Mouse (Mus musculus) forebrain, embryonic 11.5 days (tissue): Measurements from ENCODE around the gene Six5. TPM values are rescaled to one million over a fixed set of nuclear protein-coding genes. Genes with fewer than 3 reads are reported as not detected.
"Not testable (repeated sequence)": the region's sequence is repeated elsewhere in the genome, so short reads cannot be mapped to it uniquely, and the experiment has no call there.

Source experiments
- ATAC-seq: fragments of 200-750 bp; cut with Nextera tagmentation; replicated peaks from 2 replicates; pipeline ENCODE4 v1.8.0; 2017; ENCODE audit warnings: moderate TSS enrichment; ENCODE audit not compliant: low FRiP score
- DNase-seq: peaks from one replicate; pipeline ENCODE4 v3.0.0-alpha.2; 2017; ENCODE audit warnings: low spot score
- H3K27ac ChIP-seq: fragments of 300-500 bp; sonication (generic); 2 replicates; pipeline ENCODE4 v1.5.1; 2014; ENCODE audit warnings: low read depth, low read length
- H3K27me3 ChIP-seq: fragments of 300-500 bp; sonication (generic); 2 replicates; pipeline ENCODE4 v1.6.1; 2014; ENCODE audit warnings: mild to moderate bottlenecking, low read length, mixed read lengths; ENCODE audit not compliant: control insufficient read depth, insufficient read depth
- H3K36me3 ChIP-seq: fragments of 300-500 bp; sonication (generic); 2 replicates; pipeline ENCODE4 v1.6.1; 2014; ENCODE audit warnings: mild to moderate bottlenecking, low read length, moderate library complexity, mixed read lengths; ENCODE audit not compliant: control insufficient read depth, insufficient read depth
- H3K4me1 ChIP-seq: fragments of 300-500 bp; sonication (generic); replicated peaks from 2 replicates; pipeline ENCODE4 v1.6.1; 2014; ENCODE audit warnings: low read length, mixed read lengths; ENCODE audit not compliant: control insufficient read depth, insufficient read depth
- H3K4me2 ChIP-seq: fragments of 300-500 bp; sonication (generic); 2 replicates; pipeline ENCODE4 v1.6.1; 2014; ENCODE audit warnings: low read depth, mild to moderate bottlenecking, low read length, moderate library complexity, mixed read lengths; ENCODE audit not compliant: severe bottlenecking
- H3K4me3 ChIP-seq: fragments of 300-500 bp; sonication (generic); 2 replicates; pipeline ENCODE4 v1.5.1; 2014; ENCODE audit warnings: low read depth, low read length
- H3K9ac ChIP-seq: fragments of 300-500 bp; sonication (generic); 2 replicates; pipeline ENCODE4 v1.6.1; 2014; ENCODE audit warnings: low read length
- H3K9me3 ChIP-seq: fragments of 300-500 bp; sonication (generic); 2 replicates; pipeline ENCODE4 v1.6.1; 2016; ENCODE audit warnings: low read length, mixed read lengths; ENCODE audit not compliant: control insufficient read depth
- WGBS: fragments of 180-500 bp; shearing (Covaris S2); extraction: QIAGEN DNeasy Blood & Tissue Kit; methylation state at CpG from one replicate; pipeline ENCODE4 v1.1.7; 2014; 5-methylcytosine and 5-hydroxymethylcytosine counted together
- polyA plus RNA-seq: library from polyadenylated mRNA; unstranded; fragments of >200 nt; fragmentation: Nextera tagmentation; extraction: Ambion mirVana; gene quantifications from 2 replicates; pipeline ENCODE4 v1.2.1, GENCODE M21; 2014

Gene Six5
- polyA plus RNA-seq, 1 experiment from 2014 or later, result 9.9 TPM

DNA sequence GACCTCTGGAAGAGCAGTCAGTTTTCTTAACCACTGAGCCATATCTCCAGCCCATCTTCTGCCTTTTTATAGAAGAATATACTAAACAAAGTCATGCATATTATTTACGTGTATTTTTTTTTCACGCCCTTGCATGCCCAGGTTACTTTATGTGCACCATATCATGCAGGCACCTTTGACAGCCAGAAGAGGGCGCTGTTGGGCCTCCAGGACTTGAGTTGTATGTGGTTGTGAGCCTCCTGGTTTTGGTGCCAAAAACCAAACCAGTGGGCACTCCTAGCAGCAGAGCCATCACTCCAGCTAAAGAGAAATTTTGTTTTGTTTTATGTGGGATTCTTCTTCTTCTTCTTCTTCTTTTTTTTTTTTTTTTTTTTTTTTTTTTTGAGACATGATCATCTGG, 24.9 kb upstream of the Six5 start:
- no peak overlapping the region for H3K4me3 ChIP-seq
- H3K36me3 ChIP-seq, result no peaks in the 10 kb centered on the region

DNA sequence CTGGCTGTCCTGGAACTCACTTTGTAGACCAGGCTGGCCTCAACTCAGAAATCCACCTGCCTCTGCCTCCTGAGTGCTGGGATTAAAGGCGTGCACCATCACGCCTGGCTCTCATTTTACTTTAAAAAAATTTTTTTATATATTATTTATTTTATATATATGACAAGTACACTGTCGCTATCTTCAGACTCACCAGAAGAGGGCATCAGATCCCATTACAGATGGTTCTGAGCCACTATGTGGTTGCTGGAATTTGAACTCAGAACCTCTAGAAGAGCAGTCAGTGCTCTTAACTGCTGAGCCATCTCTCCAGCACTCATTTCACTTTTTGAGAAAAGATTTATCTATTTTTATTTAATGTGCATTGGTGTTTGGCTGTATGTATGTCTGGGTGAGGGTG, 23.4 kb upstream of the Six5 start:
- ATAC-seq, H3K9me3 ChIP-seq, H3K4me3 ChIP-seq, H3K4me2 ChIP-seq, H3K9ac ChIP-seq, H3K36me3 ChIP-seq, H3K4me1 ChIP-seq, H3K27me3 ChIP-seq, H3K27ac ChIP-seq, DNase-seq: not testable (repeated sequence)
- 62% methylated on average over 3 of the region's 3 CpGs for WGBS

More for the DNA sequence above, 24.9 kb upstream of the Six5 start:
- ATAC-seq, result no peak
- H3K4me1 ChIP-seq, result no peaks in the 10 kb centered on the region
- peak; percentile 58 for DNase-seq
- peaks cover 20% of the 10 kb centered on the region for H3K27me3 ChIP-seq
- H3K4me2 ChIP-seq, result no peak overlapping the region
- H3K27ac ChIP-seq, result no peak overlapping the region
- 52% methylated on average over 3 of the region's 3 CpGs for WGBS
- H3K9ac ChIP-seq, result no peak overlapping the region
- H3K9me3 ChIP-seq, result no peaks in the 10 kb centered on the region

DNA sequence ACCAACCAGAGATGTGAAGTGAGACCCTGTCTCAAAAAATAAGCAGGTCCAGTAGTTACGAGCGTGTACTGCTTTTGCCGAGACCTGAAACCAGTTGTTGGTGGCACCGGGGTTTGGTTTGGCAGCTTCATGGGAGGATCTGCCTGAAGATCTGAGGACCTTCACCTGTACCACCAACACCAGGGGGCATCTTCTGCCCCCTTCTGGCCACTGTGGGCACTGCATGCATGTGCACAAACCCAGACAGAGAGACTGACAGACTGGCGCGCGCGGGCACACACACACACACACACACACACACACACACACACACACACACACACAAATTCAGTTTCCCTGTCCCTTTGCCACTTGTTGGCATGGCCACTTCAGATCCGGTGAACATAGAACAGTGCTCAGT, 20.9 kb upstream of the Six5 start:
- H3K4me2 ChIP-seq, result no peak overlapping the region
- H3K4me3 ChIP-seq, result no peak overlapping the region
- no peak overlapping the region for H3K9ac ChIP-seq
- peaks cover 7% of the 10 kb centered on the region; the same call in 1 of the 2 replicates for H3K36me3 ChIP-seq
- no peak overlapping the region for H3K27ac ChIP-seq
- DNase-seq, result peak; percentile 74
- H3K27me3 ChIP-seq, result no peaks in the 10 kb centered on the region
- no peaks in the 10 kb centered on the region for H3K9me3 ChIP-seq
- H3K4me1 ChIP-seq, result peaks cover 10% of the 10 kb centered on the region; the same call in 1 of the 2 replicates
- no peak for ATAC-seq
- 79% methylated on average over 9 of the region's 9 CpGs for WGBS

DNA sequence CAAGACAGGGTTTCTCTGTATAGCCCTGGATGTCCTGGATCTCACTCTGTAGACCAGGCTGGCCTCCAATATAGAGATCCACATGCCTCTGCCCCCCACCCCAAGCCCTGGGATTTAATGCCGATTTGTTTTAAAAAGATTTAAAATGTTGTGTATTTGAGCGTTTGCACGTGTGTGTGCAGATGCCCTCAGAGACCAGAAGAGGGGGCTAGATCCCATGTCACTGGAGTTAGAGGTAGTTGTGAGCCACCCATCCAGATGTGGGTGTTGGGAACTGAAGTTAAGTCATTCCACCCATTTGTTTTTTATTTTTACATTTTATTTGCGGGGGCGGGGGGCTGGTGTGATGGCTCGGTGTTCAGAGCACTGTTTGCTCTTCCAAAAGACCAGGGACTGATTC, 19.9 kb upstream of the Six5 start:
- Histone ChIP-seq H3K9me3 (no peaks in the 10 kb centered on the region), H3K4me1 (peaks cover 10% of the 10 kb centered on the region; the same call in 1 of the 2 replicates), H3K4me3 (no peak overlapping the region), H3K4me2 (no peak overlapping the region), H3K36me3 (peaks cover 7% of the 10 kb centered on the region; the same call in 1 of the 2 replicates), H3K27ac (no peak overlapping the region), H3K27me3 (no peaks in the 10 kb centered on the region), H3K9ac (no peak overlapping the region)
- DNase-seq (peak; percentile 35), ATAC-seq (no peak)
- 94% methylated on average over 6 of the region's 6 CpGs for WGBS

DNA sequence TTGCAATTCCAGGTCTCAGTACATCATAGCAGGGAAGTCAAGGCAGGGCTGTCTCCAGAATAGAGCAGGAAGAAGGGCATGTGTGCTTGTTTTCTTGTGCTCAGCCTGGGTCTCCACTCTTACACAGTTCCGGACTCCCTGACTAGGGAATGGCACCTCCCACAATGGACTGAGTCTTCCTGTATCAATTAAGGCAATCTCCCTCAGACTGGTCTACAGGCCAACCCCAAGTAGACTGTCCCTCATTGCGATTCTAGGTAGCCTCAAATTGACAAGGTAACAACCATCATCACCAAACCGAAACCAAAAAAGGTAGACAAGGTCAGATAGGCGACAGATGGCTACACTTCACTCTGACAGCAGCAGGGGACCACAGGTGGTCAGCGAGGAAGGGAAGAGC, 19.2 kb upstream of the Six5 start:
- 56% methylated on average over 5 of the region's 5 CpGs for WGBS
- Histone ChIP-seq H3K9me3 (no peaks in the 10 kb centered on the region), H3K4me2 (peak overlapping the region; percentile 97), H3K4me1 (peaks cover 10% of the 10 kb centered on the region; the same call in 1 of the 2 replicates), H3K4me3 (peak overlapping the region; percentile 100), H3K27me3 (no peaks in the 10 kb centered on the region), H3K9ac (no peak overlapping the region), H3K27ac (no peak overlapping the region), H3K36me3 (peaks cover 11% of the 10 kb centered on the region; the same call in 1 of the 2 replicates)
- peak; percentile 50 for DNase-seq
- no peak for ATAC-seq

DNA sequence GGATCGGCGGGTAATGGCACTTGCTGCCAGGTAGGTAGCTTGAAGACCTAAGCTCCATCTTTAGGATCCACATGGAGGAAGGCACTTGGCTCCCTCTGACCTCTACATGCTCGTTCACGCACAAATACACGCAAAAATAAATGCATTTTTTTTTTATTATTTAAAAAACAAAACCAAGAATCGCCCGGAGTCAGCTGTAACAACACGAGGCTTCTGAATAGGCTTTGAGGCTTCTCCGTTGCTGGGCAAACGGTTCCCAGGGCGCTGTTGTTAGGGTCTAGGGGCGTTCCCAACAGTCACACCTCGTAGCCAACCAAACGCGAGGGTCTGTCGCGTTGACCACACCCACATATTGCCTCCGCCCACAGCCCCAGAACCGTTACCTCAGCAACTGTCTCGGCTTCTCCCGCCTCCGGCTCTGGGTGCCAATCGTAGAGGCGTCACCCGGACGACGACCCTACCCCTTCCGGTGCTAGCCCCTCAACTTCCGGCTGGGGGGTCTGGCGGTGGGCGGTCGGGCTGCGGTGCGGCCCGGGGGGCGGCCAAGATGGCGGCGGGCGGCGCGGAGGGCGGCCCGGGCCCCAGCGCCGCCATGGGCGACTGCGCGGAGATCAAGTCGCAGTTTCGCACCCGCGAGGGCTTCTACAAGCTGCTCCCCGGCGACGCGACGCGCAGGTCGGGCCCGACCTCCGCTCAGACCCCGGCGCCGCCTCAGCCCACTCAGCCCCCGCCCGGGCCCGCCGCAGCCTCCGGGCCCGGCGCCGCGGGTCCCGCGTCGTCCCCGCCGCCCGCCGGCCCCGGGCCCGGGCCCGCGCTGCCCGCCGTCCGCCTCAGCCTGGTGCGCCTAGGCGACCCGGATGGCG, 18.4 kb upstream of the Six5 start, which contains the start of gene Dmwd:
Gene Dmwd (plus strand): TSS at position 505 of the 863 bp plus-strand sequence.
- Histone ChIP-seq H3K9ac (peak within 1 kb of the TSS; percentile 99), H3K9me3 (no peaks in the 10 kb centered on the region), H3K4me1 (peaks cover 10% of the 10 kb centered on the region; the same call in 1 of the 2 replicates), H3K27me3 (no peaks in the 10 kb centered on the region), H3K4me2 (peak within 1 kb of the TSS; percentile 97), H3K4me3 (peak within 1 kb of the TSS; percentile 100), H3K36me3 (peaks cover 17% of the 10 kb centered on the region), H3K27ac (peak within 1 kb of the TSS; percentile 57)
- DNase-seq, result peak; percentile 99
- peak; percentile 99 for ATAC-seq
- 1% methylated on average over 77 of the region's 91 CpGs for WGBS

DNA sequence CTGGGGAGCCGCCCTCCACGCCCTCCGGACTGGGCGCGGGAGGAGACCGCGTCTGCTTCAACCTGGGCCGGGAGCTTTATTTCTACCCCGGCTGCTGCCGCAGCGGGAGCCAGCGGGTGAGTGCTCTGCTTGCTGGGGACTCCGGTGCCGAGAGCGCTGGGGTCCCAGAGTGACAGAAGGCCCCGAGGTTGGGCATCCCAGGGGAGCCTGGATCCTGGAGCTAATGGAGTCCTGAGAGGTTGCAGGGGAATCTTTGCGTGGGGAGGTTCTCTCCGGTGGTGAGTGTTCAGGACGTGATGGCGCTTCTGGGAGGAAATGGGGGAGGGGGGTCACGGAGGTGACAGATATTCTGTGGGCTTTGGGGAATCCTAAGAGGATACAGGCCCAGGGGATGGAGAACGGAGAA, 17.8 kb upstream of the Six5 start:
- H3K9me3 ChIP-seq, result no peaks in the 10 kb centered on the region
- H3K4me2 ChIP-seq, result peak overlapping the region; percentile 97
- H3K9ac ChIP-seq, result peak overlapping the region; percentile 99
- under 1% methylated on average over 22 of the region's 22 CpGs for WGBS
- peak overlapping the region; percentile 100 for H3K4me3 ChIP-seq
- H3K27me3 ChIP-seq, result no peaks in the 10 kb centered on the region
- H3K36me3 ChIP-seq, result peaks cover 17% of the 10 kb centered on the region
- peaks cover 10% of the 10 kb centered on the region; the same call in 1 of the 2 replicates for H3K4me1 ChIP-seq
- peak overlapping the region; percentile 57 for H3K27ac ChIP-seq
- DNase-seq (peak; percentile 59), ATAC-seq (no peak)

DNA sequence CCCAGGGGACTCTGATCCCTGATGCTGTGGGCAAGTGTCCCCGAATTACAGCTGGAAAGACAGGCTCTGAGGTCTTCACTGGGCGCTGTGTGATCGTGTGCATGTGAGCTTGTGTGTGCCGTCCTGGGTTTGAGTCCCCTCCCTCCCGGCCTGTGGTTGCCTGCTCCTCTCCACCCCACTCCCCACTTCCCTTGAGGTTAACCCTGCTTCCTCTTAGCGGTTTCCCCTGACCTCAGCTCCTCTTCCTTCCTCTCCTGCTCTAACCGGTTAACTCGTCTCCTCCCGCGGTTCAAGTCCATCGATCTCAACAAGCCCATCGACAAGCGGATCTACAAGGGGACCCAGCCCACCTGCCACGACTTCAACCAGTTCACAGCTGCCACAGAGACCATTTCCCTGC, 16.6 kb upstream of the Six5 start:
- H3K9ac ChIP-seq, result peak overlapping the region; percentile 99
- H3K36me3 ChIP-seq, result peaks cover 19% of the 10 kb centered on the region
- H3K9me3 ChIP-seq, result no peaks in the 10 kb centered on the region
- H3K4me1 ChIP-seq, result peaks cover 10% of the 10 kb centered on the region; the same call in 1 of the 2 replicates
- DNase-seq (peak; percentile 49), ATAC-seq (no peak)
- peak overlapping the region; percentile 97; the same call in 1 of the 2 replicates for H3K4me2 ChIP-seq
- peak overlapping the region; percentile 100 for H3K4me3 ChIP-seq
- no peak overlapping the region for H3K27ac ChIP-seq
- no peaks in the 10 kb centered on the region for H3K27me3 ChIP-seq
- WGBS, result 83% methylated on average over 14 of the region's 14 CpGs
